Mouse (Mus musculus) liver, embryonic 15.5 days (tissue): Measurements from ENCODE around the gene Zkscan17. TPM values are rescaled to one million over a fixed set of nuclear protein-coding genes. Genes with fewer than 3 reads are reported as not detected.

Experiments
- ATAC-seq: fragments of 200-750 bp; cut with Nextera tagmentation; 2 replicates; pipeline ENCODE4 v1.8.0; 2017; ENCODE audit warnings: moderate number of reproducible peaks, mild to moderate bottlenecking, moderate library complexity; ENCODE audit not compliant: insufficient read depth
- H3K27ac ChIP-seq: fragments of 300-500 bp; sonication (generic); replicated peaks from 2 replicates; pipeline ENCODE4 v1.5.1; 2015; ENCODE audit warnings: mild to moderate bottlenecking, inconsistent platforms
- H3K27me3 ChIP-seq: fragments of 300-500 bp; sonication (generic); 2 replicates; pipeline ENCODE4 v1.6.1; 2015; ENCODE audit warnings: mild to moderate bottlenecking, inconsistent platforms
- H3K36me3 ChIP-seq: fragments of 300-500 bp; sonication (generic); replicated peaks from 2 replicates; pipeline ENCODE4 v1.6.1; 2015; ENCODE audit warnings: moderate library complexity, mild to moderate bottlenecking, inconsistent platforms
- H3K4me1 ChIP-seq: fragments of 300-500 bp; sonication (generic); replicated peaks from 2 replicates; pipeline ENCODE4 v1.6.1; 2015; ENCODE audit warnings: inconsistent platforms
- H3K4me2 ChIP-seq: fragments of 300-500 bp; sonication (generic); 2 replicates; pipeline ENCODE4 v1.6.1; 2015; ENCODE audit warnings: moderate library complexity, mild to moderate bottlenecking, inconsistent platforms
- H3K4me3 ChIP-seq: fragments of 300-500 bp; sonication (generic); replicated peaks from 2 replicates; pipeline ENCODE4 v1.5.1; 2015; ENCODE audit warnings: mild to moderate bottlenecking, inconsistent platforms
- H3K9ac ChIP-seq: fragments of 300-500 bp; sonication (generic); 2 replicates; pipeline ENCODE4 v1.6.1; 2015; ENCODE audit warnings: moderate library complexity, mild to moderate bottlenecking, inconsistent platforms
- H3K9me3 ChIP-seq: fragments of 300-500 bp; sonication (generic); replicated peaks from 2 replicates; pipeline ENCODE4 v1.6.1; 2016; ENCODE audit warnings: inconsistent platforms
- WGBS: fragments of 180-500 bp; shearing (Covaris S2); methylation state at CpG from one replicate; pipeline ENCODE4 v1.1.7; 2015; ENCODE audit warnings: mixed read lengths; ENCODE audit not compliant: insufficient replicate concordance; 5-methylcytosine and 5-hydroxymethylcytosine counted together
- polyA plus RNA-seq: library from polyadenylated mRNA; unstranded; fragments of >200 nt; fragmentation: Nextera tagmentation; extraction: Ambion mirVana; gene quantifications from 2 replicates; pipeline ENCODE4 v1.2.1, GENCODE M21; 2015

Zkscan17 gene
- polyA plus RNA-seq, 1 experiment from 2014 or later, result 4.4 TPM

DNA sequence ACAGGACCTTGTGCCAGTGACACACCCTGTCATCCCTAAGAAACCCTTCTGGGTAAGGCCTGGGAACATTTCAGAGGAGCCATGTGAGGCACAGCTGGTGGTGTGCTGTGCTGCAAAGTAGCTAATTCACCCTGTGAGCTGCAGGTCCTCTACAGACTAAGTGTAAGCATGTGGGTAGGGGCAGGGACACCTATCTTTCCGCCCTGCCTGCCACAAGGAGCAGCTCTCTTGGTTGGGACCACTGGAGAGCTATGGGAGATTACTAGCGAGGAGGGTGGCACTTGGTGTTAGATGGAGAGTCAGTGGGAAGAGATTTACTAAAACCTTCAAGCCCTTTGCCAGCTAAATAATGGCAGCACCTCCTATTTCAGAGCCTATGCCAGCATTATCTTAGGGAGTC, 69.7 kb downstream of the Zkscan17 start:
- no peak for ATAC-seq
- Histone ChIP-seq H3K27me3 (no peaks in the 10 kb centered on the region), H3K27ac (no peak overlapping the region), H3K36me3 (peaks cover 52% of the 10 kb centered on the region), H3K9me3 (no peaks in the 10 kb centered on the region), H3K4me1 (0 out of 2 replicates have a peak, but pooled peaks cover 4% of the 10 kb centered on the region), H3K4me3 (no peak overlapping the region), H3K4me2 (no peak overlapping the region), H3K9ac (no peak overlapping the region)
- 77% methylated on average over 2 of the region's 2 CpGs for WGBS

DNA sequence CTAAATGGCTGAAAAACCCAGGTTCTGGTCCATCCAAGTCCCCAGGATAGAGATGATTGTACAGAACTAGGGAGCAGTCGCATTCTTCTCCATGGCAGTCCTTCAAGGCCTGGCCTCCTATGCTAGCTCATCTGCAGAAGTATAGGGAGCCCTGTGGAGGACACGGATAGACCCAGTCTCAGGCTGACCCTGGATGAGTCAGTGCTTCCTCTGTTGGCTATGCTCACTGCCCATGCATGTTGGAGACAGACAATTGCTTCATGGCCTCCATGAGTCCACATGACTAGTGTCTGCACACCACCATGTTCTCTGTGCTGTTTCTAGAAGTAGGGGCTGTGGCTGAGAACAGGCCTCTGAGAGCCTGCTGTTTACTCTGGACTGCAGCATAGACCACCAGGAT, 70.2 kb downstream of the Zkscan17 start:
- peaks cover 49% of the 10 kb centered on the region for H3K36me3 ChIP-seq
- no peak overlapping the region for H3K4me3 ChIP-seq
- WGBS, result 69% methylated on average over 2 of the region's 2 CpGs
- H3K4me2 ChIP-seq, result no peak overlapping the region
- no peak overlapping the region for H3K9ac ChIP-seq
- H3K27me3 ChIP-seq, result no peaks in the 10 kb centered on the region
- H3K9me3 ChIP-seq, result no peaks in the 10 kb centered on the region
- H3K4me1 ChIP-seq, result 0 out of 2 replicates have a peak, but pooled peaks cover 7% of the 10 kb centered on the region
- no peak overlapping the region for H3K27ac ChIP-seq
- ATAC-seq, result no peak

DNA sequence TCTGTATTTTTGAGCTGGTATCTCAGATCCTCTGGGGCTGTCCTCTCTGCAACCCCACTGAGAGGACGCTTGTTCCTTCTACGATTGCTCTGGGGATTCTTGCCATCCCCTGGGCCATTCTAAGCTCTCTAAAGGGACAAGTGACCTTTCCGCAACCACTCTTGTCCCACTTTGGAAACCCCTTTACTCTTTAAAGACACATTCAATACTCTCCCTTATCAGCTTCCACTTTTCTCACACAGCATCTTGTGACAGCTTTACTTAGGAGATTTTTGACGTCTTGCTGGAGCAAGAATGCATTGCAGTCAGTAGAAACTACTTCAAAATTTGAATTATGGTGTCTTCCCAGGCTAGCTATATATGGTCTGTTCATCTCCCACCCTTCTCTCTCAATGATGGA, 75.5 kb downstream of the Zkscan17 start, which contains the start of gene Snap47:
Gene Snap47, minus strand, starts transcription at position 101 of the 400 bp plus-strand sequence.
- no peaks in the 10 kb centered on the region for H3K9me3 ChIP-seq
- H3K4me3 ChIP-seq, result peak within 1 kb of the TSS; percentile 85
- 65% methylated on average over 4 of the region's 4 CpGs for WGBS
- H3K4me1 ChIP-seq, result peaks cover 25% of the 10 kb centered on the region
- peak within 1 kb of the TSS; percentile 65 for H3K27ac ChIP-seq
- H3K9ac ChIP-seq, result peak within 1 kb of the TSS; percentile 85
- peak within 1 kb of the TSS; percentile 91 for H3K4me2 ChIP-seq
- no peak for ATAC-seq
- no peaks in the 10 kb centered on the region for H3K27me3 ChIP-seq
- peaks cover 33% of the 10 kb centered on the region for H3K36me3 ChIP-seq

DNA sequence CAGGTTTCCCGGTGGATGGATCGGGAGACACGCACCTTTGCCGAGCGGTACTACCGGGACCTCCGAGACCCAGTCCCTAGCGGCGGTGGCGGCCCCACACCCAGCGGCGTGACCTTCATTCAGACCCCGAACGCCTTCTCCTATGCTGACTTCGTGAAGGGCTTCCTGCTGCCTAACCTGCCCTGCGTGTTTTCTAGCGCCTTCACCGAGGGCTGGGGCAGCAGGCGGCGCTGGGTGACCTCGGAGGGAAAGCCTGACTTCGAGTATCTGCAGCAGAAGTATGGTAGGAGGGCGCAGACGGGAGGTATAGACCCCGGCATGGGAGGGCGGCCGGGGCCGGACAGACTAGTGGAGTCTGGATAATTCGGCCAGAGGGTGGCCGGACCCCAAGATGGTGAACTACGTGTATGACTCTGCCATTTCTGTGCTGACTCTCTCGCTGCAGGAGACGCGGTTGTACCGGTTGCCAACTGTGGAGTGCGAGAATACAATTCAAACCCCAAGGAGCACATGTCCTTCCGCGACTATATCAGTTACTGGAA, 76.2 kb downstream of the Zkscan17 start:
- ATAC-seq, result peak; percentile 65
- Histone ChIP-seq H3K9me3 (no peaks in the 10 kb centered on the region), H3K27me3 (no peaks in the 10 kb centered on the region), H3K27ac (peak overlapping the region; percentile 65), H3K4me3 (peak overlapping the region; percentile 85), H3K4me1 (peaks cover 25% of the 10 kb centered on the region), H3K9ac (peak overlapping the region; percentile 85), H3K36me3 (peaks cover 25% of the 10 kb centered on the region), H3K4me2 (peak overlapping the region; percentile 91)
- WGBS, result under 1% methylated on average over 38 of the region's 38 CpGs

DNA sequence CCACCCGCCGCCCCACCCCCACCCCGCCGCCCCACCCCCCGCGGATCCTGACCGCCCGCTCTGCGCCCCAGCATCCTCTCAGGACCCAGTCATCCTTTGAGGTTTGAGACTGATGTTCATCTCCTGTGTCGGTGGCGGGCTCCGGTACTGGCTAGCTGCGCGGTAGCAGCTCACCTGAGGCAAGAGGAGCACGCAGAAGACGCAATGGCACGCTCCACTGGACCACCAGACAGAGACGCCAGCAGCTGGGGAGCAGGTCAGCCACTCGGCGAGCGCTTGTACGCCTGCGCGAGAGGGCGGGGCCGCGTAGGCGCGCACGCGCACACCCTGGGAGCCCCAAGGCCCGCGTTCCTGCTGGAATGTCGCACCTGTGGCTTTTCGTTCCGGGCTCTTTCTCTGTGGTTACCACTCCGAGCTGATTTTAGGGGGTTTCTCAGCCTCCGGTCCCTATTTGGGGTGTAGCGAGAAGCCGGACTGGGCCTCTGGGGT, 76.8 kb downstream of the Zkscan17 start, which contains the start of gene Jmjd4:
Gene Jmjd4, plus strand, starts transcription at position 305 of the 489 bp plus-strand sequence.
- peak within 1 kb of the TSS; percentile 91 for H3K4me2 ChIP-seq
- H3K4me1 ChIP-seq, result peaks cover 25% of the 10 kb centered on the region
- H3K27me3 ChIP-seq, result no peaks in the 10 kb centered on the region
- peak; percentile 93 for ATAC-seq
- H3K9me3 ChIP-seq, result no peaks in the 10 kb centered on the region
- H3K4me3 ChIP-seq, result peak within 1 kb of the TSS; percentile 85
- H3K9ac ChIP-seq, result peak within 1 kb of the TSS; percentile 85
- H3K27ac ChIP-seq, result peak within 1 kb of the TSS; percentile 65
- H3K36me3 ChIP-seq, result peaks cover 20% of the 10 kb centered on the region
- under 1% methylated on average over 40 of the region's 40 CpGs for WGBS

DNA sequence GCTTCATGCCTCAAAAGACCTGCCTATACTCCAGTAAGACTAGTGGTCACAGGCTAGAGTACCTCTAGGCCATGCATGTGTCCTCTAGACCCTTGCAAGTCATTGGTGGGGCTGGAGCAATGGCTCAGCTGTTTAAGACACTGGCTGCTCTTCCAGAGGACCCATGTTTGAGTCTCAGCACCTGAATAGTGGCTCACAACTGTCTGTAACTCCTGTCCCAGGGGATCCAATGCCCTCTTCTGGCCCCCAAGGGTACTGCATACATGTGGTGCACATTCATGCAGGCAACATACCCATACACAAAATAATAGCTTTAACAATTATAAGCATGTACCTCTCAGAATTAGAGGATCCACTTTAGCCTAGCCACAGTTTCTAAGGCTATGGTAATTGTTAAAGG, 83.4 kb downstream of the Zkscan17 start:
- Histone ChIP-seq H3K27ac (no peak overlapping the region), H3K27me3 (no peaks in the 10 kb centered on the region)
- ATAC-seq, result no peak

DNA sequence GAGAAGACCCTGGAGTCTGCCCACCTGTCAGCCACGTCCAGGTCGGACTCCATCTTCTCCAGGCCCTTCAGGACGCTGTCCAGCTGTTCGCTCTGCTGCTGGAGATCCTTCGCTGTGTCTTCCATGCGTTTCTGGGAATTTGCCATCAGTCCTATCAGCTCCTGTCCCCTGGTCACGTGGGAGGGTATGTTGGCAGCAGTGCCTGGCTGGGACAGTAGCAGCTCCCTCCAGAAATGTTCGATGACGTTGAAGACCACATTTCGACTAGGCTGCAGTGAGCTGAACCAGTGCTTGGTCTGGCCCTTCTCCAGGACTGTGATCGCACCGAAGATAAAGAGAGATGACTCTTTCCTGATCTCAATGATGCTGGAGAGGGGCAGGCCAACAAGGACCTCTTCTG, 88.6 kb downstream of the Zkscan17 start:
- Histone ChIP-seq H3K4me1 (no peaks in the 10 kb centered on the region), H3K27ac (no peak overlapping the region), H3K4me2 (no peak overlapping the region), H3K27me3 (no peaks in the 10 kb centered on the region), H3K9ac (no peak overlapping the region), H3K36me3 (peaks cover 13% of the 10 kb centered on the region; the same call in 1 of the 2 replicates), H3K4me3 (no peak overlapping the region), H3K9me3 (no peaks in the 10 kb centered on the region)
- no peak for ATAC-seq
- WGBS, result 73% methylated on average over 12 of the region's 12 CpGs

More for the DNA sequence above, 83.4 kb downstream of the Zkscan17 start:
- Histone ChIP-seq H3K36me3 (no peaks in the 10 kb centered on the region; the same call in 1 of the 2 replicates), H3K4me1 (no peaks in the 10 kb centered on the region), H3K4me2 (no peak overlapping the region), H3K9ac (no peak overlapping the region), H3K4me3 (no peak overlapping the region), H3K9me3 (no peaks in the 10 kb centered on the region)

Other genes starting within 250 kb of the Zkscan17 start
- gene Wnt3a, start 236.0 kb downstream of the Zkscan17 start, polyA plus RNA-seq, result 0.03 TPM in 1 of 2 replicates, not detected in the other
- gene Wnt9a, start 219.8 kb downstream of the Zkscan17 start, polyA plus RNA-seq, result 0.20 and 0.33 TPM in 2 replicates
- not detected in 2 replicates for gene Prss38, start 151.1 kb downstream of the Zkscan17 start, polyA plus RNA-seq
- gene Jmjd4, start 76.7 kb downstream of the Zkscan17 start, polyA plus RNA-seq, result 3.9 and 4.3 TPM in 2 replicates
- gene Snap47, start 75.6 kb downstream of the Zkscan17 start, polyA plus RNA-seq, result 25.4 and 27.1 TPM in 2 replicates
- gene Zfp867, start 54.3 kb downstream of the Zkscan17 start, polyA plus RNA-seq, result 1.4 and 1.5 TPM in 2 replicates
- gene Nlrp3, start 14.8 kb upstream of the Zkscan17 start, polyA plus RNA-seq, result 0.70 and 0.76 TPM in 2 replicates
- not detected in 2 replicates for gene Olfr222, start 49.5 kb upstream of the Zkscan17 start, polyA plus RNA-seq
- not detected in 2 replicates for gene Olfr223, start 66.5 kb upstream of the Zkscan17 start, polyA plus RNA-seq
- gene Mprip, start 134.6 kb upstream of the Zkscan17 start, polyA plus RNA-seq, result 14.4 and 17.3 TPM in 2 replicates